Mouse (Mus musculus) heart, embryonic 10.5 days (tissue): Measurements from ENCODE around the gene Gm20521. TPM values are rescaled to one million over a fixed set of nuclear protein-coding genes. Genes with fewer than 3 reads are reported as not detected.

Experiments
- DNase-seq: peaks from one replicate; pipeline ENCODE4 v3.0.0-alpha.2; 2017; ENCODE audit warnings: low spot score
- H3K27ac ChIP-seq: fragments of 300-500 bp; sonication (generic); 2 replicates; pipeline ENCODE4 v1.5.1; 2016; ENCODE audit warnings: mild to moderate bottlenecking
- H3K27me3 ChIP-seq: fragments of 300-500 bp; sonication (generic); 2 replicates; pipeline ENCODE4 v1.6.1; 2016; ENCODE audit warnings: mild to moderate bottlenecking; ENCODE audit not compliant: poor library complexity, insufficient read depth, severe bottlenecking
- H3K36me3 ChIP-seq: fragments of 300-500 bp; sonication (generic); 2 replicates; pipeline ENCODE4 v1.6.1; 2016; ENCODE audit warnings: mild to moderate bottlenecking, moderate library complexity
- H3K4me1 ChIP-seq: fragments of 300-500 bp; sonication (generic); 2 replicates; pipeline ENCODE4 v1.6.1; 2016; ENCODE audit warnings: mild to moderate bottlenecking
- H3K4me3 ChIP-seq: fragments of 300-500 bp; sonication (generic); 2 replicates; pipeline ENCODE4 v1.5.1; 2016; ENCODE audit warnings: mild to moderate bottlenecking, moderate library complexity
- H3K9me3 ChIP-seq: fragments of 300-500 bp; sonication (generic); 2 replicates; pipeline ENCODE4 v1.6.1; 2016; ENCODE audit warnings: mild to moderate bottlenecking, moderate library complexity
- WGBS: fragments of 180-500 bp; shearing (Covaris S2); methylation state at CpG from one replicate; pipeline ENCODE4 v1.1.7; 2016; 5-methylcytosine and 5-hydroxymethylcytosine counted together
- polyA plus RNA-seq: library from polyadenylated mRNA; unstranded; fragments of >200 nt; fragmentation: Nextera tagmentation; extraction: Ambion mirVana; gene quantifications from 2 replicates; pipeline ENCODE4 v1.2.1, GENCODE M21; 2016

Gene Gm20521
- polyA plus RNA-seq, 1 experiment from 2014 or later = not detected

GRCm38 (mm10) chr14:54903641-54904040, 20.4 kb downstream of the Gm20521 start:
- H3K27me3 ChIP-seq = no peaks in the 10 kb centered on the region
- WGBS = 88% methylated on average over 4 of the region's 4 CpGs
- no peak overlapping the region for H3K4me3 ChIP-seq
- H3K27ac ChIP-seq = no peak overlapping the region
- no peaks in the 10 kb centered on the region for H3K9me3 ChIP-seq
- H3K4me1 ChIP-seq = peaks cover 14% of the 10 kb centered on the region
- peaks cover 38% of the 10 kb centered on the region for H3K36me3 ChIP-seq
- DNase-seq = no peak

GRCm38 (mm10) chr14:54908682-54909081, 25.4 kb downstream of the Gm20521 start:
- Histone ChIP-seq H3K36me3 (peaks cover 47% of the 10 kb centered on the region), H3K9me3 (no peaks in the 10 kb centered on the region), H3K4me1 (peaks cover 45% of the 10 kb centered on the region), H3K27me3 (no peaks in the 10 kb centered on the region), H3K4me3 (no peak overlapping the region; the same call in 1 of the 2 replicates), H3K27ac (peak overlapping the region; percentile 69)
- DNase-seq = no peak
- 69% methylated on average over 7 of the region's 7 CpGs for WGBS

- no peak for DNase-seq
- Histone ChIP-seq H3K36me3 (peaks cover 48% of the 10 kb centered on the region), H3K27me3 (no peaks in the 10 kb centered on the region), H3K4me1 (peaks cover 38% of the 10 kb centered on the region), H3K9me3 (no peaks in the 10 kb centered on the region), H3K27ac (peak overlapping the region; percentile 90), H3K4me3 (peak overlapping the region; percentile 85)
- 3% methylated on average over 66 of the region's 69 CpGs for WGBS
Observed at GRCm38 (mm10) chr14:54912109-54912850, 29.0 kb downstream of the Gm20521 start.

GRCm38 (mm10) chr14:54912886-54913285, 29.6 kb downstream of the Gm20521 start, which contains the start of gene Slc22a17:
Slc22a17 (minus strand) TSS chr14:54913132.
- Histone ChIP-seq H3K36me3 (peaks cover 47% of the 10 kb centered on the region), H3K4me1 (peaks cover 37% of the 10 kb centered on the region), H3K4me3 (peak within 1 kb of the TSS; percentile 85), H3K9me3 (no peaks in the 10 kb centered on the region), H3K27me3 (no peaks in the 10 kb centered on the region), H3K27ac (peak within 1 kb of the TSS; percentile 90)
- no peak for DNase-seq
- 0% methylated on average over 28 of the region's 28 CpGs for WGBS

- DNase-seq = no peak
- peaks cover 34% of the 10 kb centered on the region for H3K4me1 ChIP-seq
- H3K4me3 ChIP-seq = peak overlapping the region; percentile 85
- no peaks in the 10 kb centered on the region for H3K9me3 ChIP-seq
- WGBS = 16% methylated on average over 10 of the region's 10 CpGs
- H3K36me3 ChIP-seq = peaks cover 46% of the 10 kb centered on the region
- H3K27ac ChIP-seq = peak overlapping the region; percentile 90
- no peaks in the 10 kb centered on the region for H3K27me3 ChIP-seq
Observed at GRCm38 (mm10) chr14:54913343-54913742, 30.1 kb downstream of the Gm20521 start.

GRCm38 (mm10) chr14:54920076-54920685, 36.9 kb downstream of the Gm20521 start:
- no peak overlapping the region for H3K4me3 ChIP-seq
- H3K36me3 ChIP-seq = peaks cover 70% of the 10 kb centered on the region
- DNase-seq = no peak
- peaks cover 9% of the 10 kb centered on the region; the same call in 1 of the 2 replicates for H3K9me3 ChIP-seq
- 0 out of 2 replicates have a peak, but pooled peaks cover 3% of the 10 kb centered on the region for H3K27me3 ChIP-seq
- 91% methylated on average over 16 of the region's 16 CpGs for WGBS
- no peak overlapping the region for H3K27ac ChIP-seq
- H3K4me1 ChIP-seq = peaks cover 16% of the 10 kb centered on the region

GRCm38 (mm10) chr14:54924641-54925348, 41.6 kb downstream of the Gm20521 start:
- DNase-seq = peak; percentile 90
- Histone ChIP-seq H3K4me3 (peak overlapping the region; percentile 72), H3K27ac (peak overlapping the region; percentile 95), H3K9me3 (peaks cover 9% of the 10 kb centered on the region; the same call in 1 of the 2 replicates), H3K4me1 (peaks cover 45% of the 10 kb centered on the region), H3K27me3 (peaks cover 26% of the 10 kb centered on the region; the same call in 1 of the 2 replicates), H3K36me3 (peaks cover 30% of the 10 kb centered on the region)
- 20% methylated on average over 7 of the region's 7 CpGs for WGBS

- peaks cover 53% of the 10 kb centered on the region for H3K4me1 ChIP-seq
- 3% methylated on average over 57 of the region's 57 CpGs for WGBS
- peak within 1 kb of the TSS; percentile 72 for H3K4me3 ChIP-seq
Observed at GRCm38 (mm10) chr14:54925349-54926342, 42.4 kb downstream of the Gm20521 start, which contains the start of gene Efs. Efs (minus strand) TSS chr14:54926126.

GRCm38 (mm10) chr14:54926401-54927158, 43.3 kb downstream of the Gm20521 start:
- Histone ChIP-seq H3K4me1 (peaks cover 53% of the 10 kb centered on the region), H3K9me3 (0 out of 2 replicates have a peak, but pooled peaks cover under 1% of the 10 kb centered on the region), H3K36me3 (peaks cover 12% of the 10 kb centered on the region), H3K27me3 (peaks cover 26% of the 10 kb centered on the region; the same call in 1 of the 2 replicates), H3K4me3 (peak overlapping the region; percentile 72), H3K27ac (peak overlapping the region; percentile 95)
- no peak for DNase-seq
- under 1% methylated on average over 48 of the region's 58 CpGs for WGBS

More at GRCm38 (mm10) chr14:54925349-54926342, 42.4 kb downstream of the Gm20521 start, which contains the start of gene Efs:
- H3K27ac ChIP-seq = peak within 1 kb of the TSS; percentile 95
- H3K9me3 ChIP-seq = peaks cover 9% of the 10 kb centered on the region; the same call in 1 of the 2 replicates
- peaks cover 21% of the 10 kb centered on the region for H3K36me3 ChIP-seq
- peaks cover 26% of the 10 kb centered on the region; the same call in 1 of the 2 replicates for H3K27me3 ChIP-seq
- peak; percentile 87 for DNase-seq

- peak overlapping the region; percentile 95 for H3K27ac ChIP-seq
- WGBS = 12% methylated on average over 7 of the region's 7 CpGs
- H3K36me3 ChIP-seq = peaks cover 4% of the 10 kb centered on the region
- DNase-seq = no peak
- peaks cover 26% of the 10 kb centered on the region; the same call in 1 of the 2 replicates for H3K27me3 ChIP-seq
- no peaks in the 10 kb centered on the region for H3K9me3 ChIP-seq
- H3K4me3 ChIP-seq = peak overlapping the region; percentile 72
- peaks cover 53% of the 10 kb centered on the region for H3K4me1 ChIP-seq
Observed at GRCm38 (mm10) chr14:54927296-54927695, 44.1 kb downstream of the Gm20521 start.

- Histone ChIP-seq H3K9me3 (no peaks in the 10 kb centered on the region), H3K27me3 (peaks cover 28% of the 10 kb centered on the region; the same call in 1 of the 2 replicates), H3K4me3 (no peak overlapping the region), H3K4me1 (peaks cover 47% of the 10 kb centered on the region), H3K27ac (no peak overlapping the region), H3K36me3 (no peaks in the 10 kb centered on the region)
- DNase-seq = no peak
- WGBS = 67% methylated on average over 5 of the region's 5 CpGs
Observed at GRCm38 (mm10) chr14:54929801-54930200, 46.6 kb downstream of the Gm20521 start.
